Mouse (Mus musculus) megakaryocyte progenitor cell, adult 5-6 weeks (primary cell): ENCODE data around the gene En1. TPM values are rescaled to one million over a fixed set of nuclear protein-coding genes. Genes with fewer than 3 reads are reported as not detected.

ENCODE experiments used
- ATAC-seq: replicated peaks from 2 replicates; pipeline ENCODE4 v1.8.0; 2016; ENCODE audit warnings: mild to moderate bottlenecking, moderate TSS enrichment, inconsistent platforms; ENCODE audit not compliant: poor library complexity
- total RNA-seq, 2 experiments: library from RNA; stranded (forward) in 1 of 2; stranded (reverse) in 1 of 2; fragments of 157-497, 149-512 nt in 1 of 2; fragments of 200-1000 nt in 1 of 2; gene quantifications; 2 replicates each; pipeline versions ENCODE4 v1.2.3 to v1.2.4; 2015 to 2017

Gene En1
- total RNA-seq, 2 experiments from 2014 or later = not detected

DNA sequence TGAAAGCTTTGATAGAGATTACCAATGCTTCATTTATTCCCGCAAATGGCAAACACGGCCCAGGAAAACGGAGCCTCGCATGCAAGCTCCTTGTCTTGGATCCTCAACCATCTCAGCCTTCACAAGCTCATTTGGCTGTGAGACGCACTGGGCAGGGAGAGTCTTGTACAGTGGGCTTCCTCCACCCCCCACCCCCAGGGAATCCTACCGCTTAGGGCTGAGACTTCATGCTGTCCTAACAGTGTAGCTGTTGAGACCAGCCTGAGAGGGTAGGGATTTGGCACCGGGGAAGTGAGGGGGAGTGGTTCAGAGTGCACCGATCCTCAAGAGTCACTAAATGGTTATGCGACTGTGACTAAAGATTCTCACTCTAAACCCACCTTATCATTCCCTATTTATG is 13.7 kb downstream of the En1 start:
- ATAC-seq = no peak

DNA sequence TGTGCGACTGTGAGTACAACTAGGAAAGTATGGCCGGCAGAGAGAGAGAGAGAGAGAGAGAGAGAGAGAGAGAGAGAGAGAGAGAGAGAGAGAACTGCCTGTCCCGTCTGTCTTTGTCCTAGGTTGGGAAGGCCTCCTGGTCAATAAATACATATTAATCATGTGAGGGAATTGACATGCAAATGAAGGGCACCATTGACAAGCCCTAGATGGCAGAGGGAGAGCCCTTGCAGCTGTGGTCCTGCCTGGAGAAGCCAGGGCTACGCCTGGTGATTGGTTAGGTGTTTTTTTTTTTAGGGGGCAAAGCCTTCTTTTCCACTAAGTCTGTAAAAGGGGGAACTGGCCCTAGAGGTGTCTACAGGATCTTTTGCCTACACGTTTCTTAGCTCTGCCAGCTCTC is 19.2 kb downstream of the En1 start:
- ATAC-seq = no peak

DNA sequence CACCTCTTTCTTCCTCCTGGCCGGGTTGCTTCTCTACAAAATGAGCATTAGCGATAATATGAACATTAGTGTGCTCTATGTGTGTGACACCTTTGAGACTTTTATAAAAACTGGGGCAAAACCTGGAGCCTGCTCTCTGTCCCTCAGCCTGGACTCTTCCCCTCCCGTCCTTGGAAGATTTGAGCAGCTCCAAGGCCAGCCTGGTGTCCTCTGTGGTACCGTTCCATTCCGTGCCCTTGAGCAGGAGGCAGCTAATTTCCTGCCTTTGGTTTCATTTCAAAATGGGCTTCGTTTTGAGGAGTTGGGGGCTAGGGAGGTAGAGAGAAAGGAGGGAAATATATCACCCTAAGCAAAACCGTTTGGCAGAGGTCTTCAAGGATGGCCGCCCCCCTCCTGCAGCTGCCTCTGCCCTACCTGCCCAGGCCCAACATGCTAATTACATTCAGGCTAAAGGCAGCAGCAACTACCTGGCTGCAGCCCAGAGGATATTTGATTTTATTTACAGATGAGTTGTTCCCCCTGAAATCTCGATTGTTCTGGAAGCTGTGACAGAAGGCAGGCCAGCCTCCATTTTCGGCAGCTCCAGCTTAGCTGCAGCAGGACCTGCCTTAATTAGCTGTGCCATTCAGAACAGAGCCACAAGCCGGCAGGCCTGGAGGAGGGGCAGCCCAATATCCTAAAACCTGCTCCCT is 24.9 kb downstream of the En1 start:
- ATAC-seq = no peak

DNA sequence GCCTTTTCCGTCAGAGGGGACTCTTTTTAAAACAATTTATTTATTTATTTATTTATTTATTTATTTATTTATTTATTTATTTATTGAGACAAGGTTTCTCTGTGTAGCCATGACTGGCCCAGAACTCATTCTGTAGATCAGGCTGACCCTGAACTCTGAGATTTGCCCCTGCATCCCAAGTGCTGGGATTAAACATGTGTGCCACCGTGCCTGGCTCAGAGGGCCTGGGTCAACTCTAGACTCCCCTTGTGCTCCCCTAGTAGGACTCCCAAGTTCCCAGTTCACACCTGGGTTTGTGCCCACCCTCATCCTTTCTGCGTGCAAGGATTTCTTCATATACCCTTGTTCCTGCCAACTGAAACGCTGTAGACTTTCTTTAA is 25.4 kb downstream of the En1 start:
- no peak for ATAC-seq

DNA sequence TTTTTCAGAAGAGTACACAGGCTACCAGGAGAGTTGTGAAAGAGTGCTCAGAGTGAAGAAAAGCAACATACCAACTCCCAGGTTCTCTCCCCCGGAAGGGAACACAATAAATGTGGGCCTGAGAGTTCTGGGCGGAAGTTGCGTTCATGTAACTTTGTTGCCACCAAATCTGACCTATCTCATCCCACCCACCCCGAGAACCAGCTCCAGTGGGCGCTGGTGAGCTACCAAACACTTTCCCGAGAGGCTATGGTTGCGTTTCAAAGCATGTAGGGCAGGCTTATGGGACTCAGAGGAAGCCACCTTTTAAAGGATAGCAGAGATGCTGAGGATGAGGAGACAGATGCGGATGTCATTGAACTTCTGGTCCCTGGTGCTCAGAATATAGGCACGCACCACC is 26.6 kb downstream of the En1 start:
- no peak for ATAC-seq

DNA sequence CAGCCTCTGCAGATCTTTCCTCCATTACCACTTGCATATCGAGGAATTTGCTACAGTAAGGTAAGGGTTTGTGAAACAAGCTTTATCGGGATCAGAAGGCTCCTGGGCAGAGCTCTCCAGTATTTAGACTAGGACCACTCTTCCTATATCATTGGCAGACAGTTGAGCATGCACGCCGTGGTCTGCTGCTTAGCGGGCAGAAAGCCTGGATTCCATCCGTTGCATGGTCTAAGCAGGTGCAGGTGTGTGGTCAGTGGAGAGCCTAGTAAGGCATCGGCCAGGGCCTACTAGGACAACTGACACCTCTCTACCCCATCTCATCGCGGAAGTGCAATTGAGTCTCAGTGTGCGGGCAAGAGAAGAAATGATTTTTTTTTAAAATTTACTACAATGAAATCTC is 41.2 kb downstream of the En1 start:
- no peak for ATAC-seq

DNA sequence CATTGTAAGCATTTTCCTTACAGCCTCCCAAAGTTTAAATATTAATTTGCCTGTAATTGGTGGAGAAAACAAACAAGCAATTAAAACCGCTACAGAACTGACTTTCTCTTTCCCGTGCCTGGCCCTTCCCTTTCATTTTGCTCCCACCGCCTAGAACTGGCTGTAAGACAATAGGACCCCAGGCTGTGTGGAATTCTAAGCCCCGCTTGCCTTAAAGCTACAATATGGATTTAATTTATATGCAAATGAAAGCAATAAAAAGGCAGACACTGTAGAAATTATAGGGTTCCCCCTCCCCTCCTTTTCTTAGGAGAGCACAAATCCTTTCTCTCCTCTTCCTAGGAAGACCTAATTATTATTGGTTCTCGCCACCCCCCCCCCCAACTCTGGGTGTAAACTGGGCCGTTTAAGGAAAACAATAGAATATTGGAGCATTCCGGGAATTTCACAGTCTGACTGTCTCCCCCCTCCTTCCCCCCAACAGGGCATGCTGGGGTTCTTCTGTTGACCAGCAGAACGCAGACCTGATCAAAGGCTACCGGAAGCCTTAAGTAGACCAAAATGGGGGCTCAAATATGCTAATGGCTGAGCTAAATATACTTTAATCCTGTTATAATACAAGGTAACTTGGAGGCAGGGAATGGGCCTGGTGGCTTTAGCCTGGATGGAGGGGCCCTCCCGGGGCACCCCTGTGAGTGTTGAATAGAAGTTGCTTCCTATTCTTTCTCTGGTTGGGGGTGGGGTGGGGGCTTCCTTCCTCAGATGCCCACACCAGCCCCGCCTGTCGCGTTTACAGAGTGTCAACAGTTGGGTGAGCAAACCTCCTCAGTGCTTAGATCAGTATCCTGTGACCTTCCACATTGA is 41.9 kb downstream of the En1 start:
- ATAC-seq = no peak

DNA sequence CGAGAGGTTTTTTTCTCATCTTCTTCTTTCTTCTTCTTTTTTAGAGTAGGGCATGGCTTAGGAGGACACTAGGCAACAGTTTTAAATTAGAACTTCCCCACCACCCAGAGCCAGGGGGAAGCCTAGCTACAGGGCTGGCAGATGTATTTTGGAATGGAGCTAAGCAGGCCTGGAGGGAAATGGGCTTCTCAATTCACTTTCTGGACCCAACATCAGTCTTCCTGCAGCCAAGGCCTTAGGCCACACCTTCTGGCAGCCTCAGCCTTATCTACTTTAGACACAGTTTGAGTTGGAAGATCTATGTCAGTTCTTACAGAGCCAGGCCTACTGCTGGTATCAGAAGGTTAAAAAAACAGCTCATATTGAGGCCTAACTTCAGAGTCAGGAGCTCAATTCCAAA is 42.5 kb downstream of the En1 start:
- no peak for ATAC-seq

DNA sequence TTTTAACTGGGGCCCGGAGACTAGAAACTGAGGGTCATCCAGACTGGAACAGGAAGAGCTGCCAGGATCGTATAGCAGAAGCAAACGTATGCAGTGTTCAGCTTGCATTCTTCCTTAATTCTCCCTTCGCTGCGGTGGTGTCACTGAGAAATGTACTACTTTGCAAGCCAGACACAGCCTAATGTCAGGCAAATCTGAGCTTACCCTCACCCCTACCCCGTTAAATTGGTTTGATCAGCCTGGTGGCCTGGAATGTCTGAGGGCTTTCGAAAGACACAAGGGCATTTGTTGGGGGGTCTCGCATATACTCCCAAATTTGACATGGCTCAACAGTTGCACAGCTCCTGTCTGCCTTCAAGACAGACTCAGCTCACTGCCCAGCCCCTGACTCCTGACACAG is 47.9 kb downstream of the En1 start:
- no peak for ATAC-seq

DNA sequence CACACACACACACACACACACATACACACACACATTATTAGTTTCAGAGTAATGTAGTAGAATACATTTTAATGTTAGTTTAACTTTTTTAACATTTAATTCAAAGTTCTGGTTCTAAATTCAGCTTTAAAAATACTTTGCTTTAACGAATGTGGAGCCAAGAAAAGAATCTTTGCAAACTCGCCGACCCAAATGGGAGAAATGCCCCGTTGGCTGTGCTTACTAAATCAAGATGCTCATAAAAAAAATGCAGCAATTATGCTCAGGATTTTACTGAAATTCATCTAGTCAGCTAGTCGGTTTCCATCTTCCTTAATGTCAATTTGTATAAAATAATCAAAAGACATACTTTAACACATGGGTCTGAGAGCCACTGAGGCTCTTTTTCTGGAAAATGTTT is 49.8 kb downstream of the En1 start:
- no peak for ATAC-seq

DNA sequence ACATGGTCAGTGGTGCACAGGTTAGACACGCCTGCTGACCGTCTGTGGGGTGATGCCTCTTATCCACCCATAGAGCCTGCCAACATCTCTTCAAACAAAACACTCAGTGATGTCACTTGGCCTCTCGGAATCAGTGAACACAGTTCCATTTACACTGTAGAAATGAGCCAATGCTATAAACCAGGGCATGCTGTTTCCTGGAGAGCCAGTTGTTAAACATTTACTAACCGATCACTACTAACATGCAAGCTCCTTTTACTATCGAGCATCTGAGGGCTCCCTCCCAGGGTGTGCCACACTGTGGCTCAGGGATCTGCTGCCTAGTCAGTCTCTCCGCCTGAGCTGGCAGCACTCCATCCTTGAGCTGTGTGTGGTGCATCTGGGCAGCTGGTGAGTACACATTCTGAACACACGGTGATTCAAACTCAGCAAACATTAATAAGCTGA is 52.8 kb downstream of the En1 start:
- ATAC-seq = no peak

Other genes with a start within 250 kb of the En1 start
- not detected in 2 replicates for gene Marco, start 97.4 kb upstream of the En1 start, total RNA-seq (2015)
- not detected in 2 replicates for gene Marco, start 97.4 kb upstream of the En1 start, total RNA-seq (2017)